Mouse (Mus musculus) ES-E14 (cell line): ENCODE measurements around the gene Hes7.

ENCODE experiments used
- CHD2 ChIP-seq: IDR thresholded peaks from 2 replicates; pipeline ENCODE4 v1.6.1; 2014; ENCODE audit warnings: mild to moderate bottlenecking, low read depth, low read length, inconsistent platforms
- MAFK ChIP-seq: IDR thresholded peaks from 2 replicates; pipeline ENCODE4 v1.6.1; 2014; ENCODE audit warnings: mild to moderate bottlenecking, low read depth, low read length, inconsistent platforms; ENCODE audit not compliant: insufficient read depth
- ZC3H11A ChIP-seq: IDR thresholded peaks from 2 replicates; pipeline ENCODE4 v1.6.1; 2012; ENCODE audit warnings: low read depth, mild to moderate bottlenecking, inconsistent platforms, low read length, borderline replicate concordance
- ZNF384 ChIP-seq: IDR thresholded peaks from 2 replicates; pipeline ENCODE4 v1.6.1; 2012; ENCODE audit warnings: low read depth, low read length, inconsistent platforms

GRCm38 (mm10) chr11:69150444-69150843 lies 30.2 kb downstream of the Hes7 start:
- no peak for TF ChIP-seq MAFK
- TF ChIP-seq ZNF384 = peak; percentile 56; the same call in 1 of the 2 replicates
- TF ChIP-seq ZC3H11A = 0 out of 2 replicates have a peak, but pooled peaks have one; percentile 31
- TF ChIP-seq CHD2 = no peak
